Mouse (Mus musculus) common myeloid progenitor, adult 5-6 weeks (primary cell): Measurements from ENCODE around the gene Mettl8. TPM values are rescaled to one million over a fixed set of nuclear protein-coding genes. Genes with fewer than 3 reads are reported as not detected.

Experiments used
- ATAC-seq: replicated peaks from 2 replicates; pipeline ENCODE4 v1.8.0; 2016; ENCODE audit warnings: low read depth, mild to moderate bottlenecking, moderate TSS enrichment, inconsistent platforms; ENCODE audit not compliant: poor library complexity, severe bottlenecking
- total RNA-seq: library from RNA; stranded (forward); fragments of 200-1000, 187-1606 nt; gene quantifications from 2 replicates; pipeline ENCODE4 v1.2.3, GENCODE M21; 2017

The Mettl8 gene
- total RNA-seq, 1 experiment from 2014 or later = 28.3 TPM

DNA sequence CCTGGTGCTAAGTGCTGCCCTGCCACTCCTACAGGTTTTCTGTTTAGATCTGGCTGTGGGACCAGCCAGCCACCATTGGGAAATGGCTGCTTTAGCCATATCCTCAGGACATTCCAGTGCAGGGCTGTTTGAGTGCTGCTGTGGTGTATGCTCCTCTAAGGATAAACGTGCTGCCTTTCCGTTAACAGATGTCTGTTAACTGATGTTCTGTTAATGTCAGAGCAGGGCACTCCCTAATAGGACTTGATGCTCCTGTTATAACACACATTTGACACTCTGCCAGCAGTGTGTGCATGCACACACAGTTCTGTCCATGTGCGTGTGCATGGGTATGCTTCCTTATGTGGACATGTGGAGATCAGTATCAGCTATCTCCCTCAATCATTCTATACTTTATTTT lies 61.6 kb downstream of the Mettl8 start:
- ATAC-seq = no peak

DNA sequence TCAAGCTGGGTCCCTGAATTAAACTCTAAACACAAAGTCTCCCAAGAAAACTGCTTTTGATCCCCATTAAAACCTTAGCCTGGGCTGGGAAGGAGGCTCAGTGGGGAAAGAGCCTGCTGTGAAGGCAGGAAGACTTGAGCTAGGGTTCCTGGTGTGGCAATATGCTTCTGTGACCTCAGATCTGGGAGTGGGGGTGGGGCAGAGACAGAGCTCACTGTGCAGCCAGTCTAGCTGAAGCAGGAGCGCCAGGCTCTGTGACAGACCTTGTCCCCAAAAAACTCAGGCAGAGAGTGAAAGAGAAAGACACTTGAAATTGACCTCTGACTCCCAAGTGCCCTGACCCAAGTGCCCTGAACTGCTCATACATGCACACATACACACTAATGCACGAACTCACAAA lies 62.7 kb downstream of the Mettl8 start:
- ATAC-seq = no peak

- 0 out of 2 replicates have a peak, but pooled peaks have one; percentile 7 for ATAC-seq
These were observed 65.2 kb downstream of the Mettl8 start for GRCm38 (mm10) chr2:70990196-70990595.

DNA sequence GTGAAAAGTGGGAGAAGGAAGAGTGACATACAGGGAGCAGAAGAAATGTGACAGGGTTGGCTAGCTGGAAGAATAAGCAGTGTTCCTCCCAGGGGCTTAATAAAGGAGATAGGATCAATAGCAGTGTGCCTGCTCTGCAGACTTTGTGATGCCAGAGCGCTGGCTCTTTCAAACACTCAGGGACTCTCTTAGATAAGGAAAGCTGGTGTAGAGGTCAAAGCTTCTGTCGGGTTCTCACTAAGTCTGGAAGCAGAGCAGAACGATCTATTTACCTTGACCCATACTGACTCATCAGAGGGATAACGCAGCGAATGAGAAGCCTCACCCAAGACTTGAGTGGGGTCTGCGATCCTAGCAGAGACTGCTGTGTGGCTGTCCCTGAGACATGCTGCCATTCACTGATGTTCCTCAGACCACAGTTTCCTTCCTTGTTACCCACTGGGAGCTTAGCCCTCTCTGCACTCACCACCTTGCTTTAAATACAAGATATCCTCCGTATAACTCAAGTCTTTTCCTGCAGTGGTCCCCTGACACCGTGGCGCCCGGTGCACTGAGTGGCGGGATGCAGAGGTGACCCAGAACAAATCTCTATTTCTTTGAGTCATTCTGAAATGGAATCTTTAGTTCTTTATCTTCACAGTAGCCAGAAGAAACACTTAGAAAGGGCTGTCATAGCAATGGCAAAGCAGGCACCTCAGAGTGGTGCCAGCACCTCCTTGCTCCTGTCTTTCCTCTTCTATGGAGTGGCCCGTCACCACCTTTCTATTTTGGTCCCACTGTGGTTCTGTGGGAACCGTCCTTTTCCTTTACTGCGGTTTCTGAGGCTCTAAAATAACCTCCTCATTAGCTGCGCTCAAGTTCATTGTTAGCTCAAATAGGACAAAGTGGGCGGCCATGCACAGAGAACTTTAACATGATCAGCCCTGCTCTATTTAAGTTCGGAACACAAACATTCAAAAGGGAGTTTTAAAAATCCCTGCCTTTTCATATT lies 65.9 kb downstream of the Mettl8 start:
- peak; percentile 79 for ATAC-seq

GRCm38 (mm10) chr2:70978271-70978670 lies 77.1 kb downstream of the Mettl8 start:
- ATAC-seq = no peak

DNA sequence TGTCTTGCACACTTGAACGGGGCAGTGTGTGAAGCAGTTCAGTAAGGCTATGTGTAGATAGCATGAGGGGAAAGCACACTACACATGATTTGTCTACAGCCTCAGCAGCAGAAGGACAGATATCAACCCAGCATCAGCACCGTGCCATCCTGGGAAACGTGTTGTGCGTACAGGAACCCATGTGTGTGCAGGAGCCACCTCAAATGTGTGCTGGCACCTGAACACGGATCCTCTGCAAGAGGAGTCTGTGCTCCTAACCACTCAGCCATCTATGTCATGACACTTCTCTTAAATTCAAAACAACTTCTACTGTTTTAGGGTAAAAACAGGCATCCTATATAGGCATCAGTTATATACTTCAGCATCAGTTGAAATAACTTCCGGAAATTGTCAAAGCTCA lies 80.6 kb downstream of the Mettl8 start:
- no peak for ATAC-seq

- ATAC-seq = no peak
These were observed 82.4 kb downstream of the Mettl8 start for GRCm38 (mm10) chr2:70972795-70973518.

DNA sequence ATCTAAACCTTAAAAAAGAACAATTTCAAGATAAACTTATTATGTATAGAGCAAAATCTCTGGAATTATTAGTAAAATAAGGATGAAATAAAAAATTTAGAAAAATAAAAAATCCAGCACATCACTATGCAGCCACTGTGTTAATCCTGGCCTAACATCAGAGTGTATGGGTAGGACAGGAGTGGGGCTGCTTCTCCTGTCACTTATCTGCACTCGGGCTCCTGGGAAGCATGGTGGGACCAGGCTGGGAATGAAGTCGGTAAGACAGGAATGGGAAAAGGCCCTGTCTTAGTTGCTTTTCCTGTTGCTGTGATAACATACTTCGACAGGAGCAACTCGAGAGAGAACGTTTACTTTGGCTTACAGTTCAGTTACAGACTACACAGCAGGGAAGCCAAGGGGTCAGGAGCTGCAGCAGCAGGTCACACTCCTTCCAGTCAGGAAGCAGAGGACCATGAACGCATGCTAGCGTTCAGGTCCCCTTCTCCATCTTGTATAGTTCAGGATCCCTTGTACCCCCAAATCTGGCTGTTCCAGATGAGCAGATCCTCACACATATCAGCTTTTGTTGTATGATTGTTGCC lies 85.1 kb downstream of the Mettl8 start:
- ATAC-seq = no peak

DNA sequence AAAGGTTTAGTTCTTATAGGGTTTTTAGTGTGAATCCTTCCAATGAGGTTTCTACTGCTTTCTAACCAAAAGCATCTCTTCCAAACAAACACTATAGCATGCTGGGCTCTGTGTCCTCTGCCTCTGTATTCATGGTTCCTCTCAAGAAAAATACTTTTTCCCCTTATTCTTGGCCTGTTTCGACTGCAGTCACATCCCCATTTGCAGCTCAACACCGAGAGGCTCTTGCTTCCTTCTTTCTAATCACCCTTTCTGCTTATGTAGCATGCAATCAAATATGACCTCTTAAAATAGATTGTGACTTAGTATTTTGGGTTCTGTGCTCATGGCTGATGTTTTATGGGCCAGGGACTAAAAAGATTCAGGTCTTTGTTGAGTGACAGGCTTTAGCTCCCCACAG lies 87.1 kb downstream of the Mettl8 start:
- ATAC-seq = no peak

DNA sequence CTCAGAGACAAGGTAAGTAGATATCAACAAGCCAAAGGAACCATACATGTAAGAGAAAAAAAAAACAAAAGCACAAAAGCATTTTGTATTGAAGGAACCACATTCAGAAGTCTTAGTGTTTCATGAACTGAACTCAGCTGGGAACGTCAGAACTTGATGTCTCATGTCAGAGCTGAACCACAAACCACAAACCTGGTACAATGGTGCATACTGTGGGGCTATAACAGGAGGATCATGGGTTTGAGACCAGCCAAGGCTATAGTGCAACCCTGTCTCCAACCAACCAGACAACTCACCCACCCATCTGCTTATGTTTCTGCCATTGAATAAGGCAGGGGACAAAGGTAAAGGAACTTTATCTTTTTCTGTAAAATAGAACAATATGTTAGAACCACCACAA lies 88.2 kb downstream of the Mettl8 start:
- no peak for ATAC-seq

DNA sequence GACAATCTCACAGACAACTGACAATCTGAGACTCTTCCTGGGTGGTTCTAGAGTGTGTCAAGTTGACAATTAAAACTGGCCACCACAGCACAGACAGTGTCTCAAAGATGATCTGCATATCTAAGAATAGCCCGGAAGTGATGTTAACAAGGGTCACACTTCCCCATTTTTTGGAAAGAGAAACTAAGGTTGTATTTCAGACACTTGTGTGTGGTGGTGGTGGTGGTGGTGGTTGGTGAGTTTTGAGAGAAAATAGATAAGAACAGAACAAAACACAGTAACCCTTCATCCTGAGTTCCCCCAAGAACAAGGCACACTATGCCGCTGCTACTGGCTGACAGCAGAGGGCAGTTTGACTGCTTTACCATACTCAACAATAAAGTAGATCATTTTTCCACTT lies 90.6 kb downstream of the Mettl8 start:
- ATAC-seq = peak; percentile 85

DNA sequence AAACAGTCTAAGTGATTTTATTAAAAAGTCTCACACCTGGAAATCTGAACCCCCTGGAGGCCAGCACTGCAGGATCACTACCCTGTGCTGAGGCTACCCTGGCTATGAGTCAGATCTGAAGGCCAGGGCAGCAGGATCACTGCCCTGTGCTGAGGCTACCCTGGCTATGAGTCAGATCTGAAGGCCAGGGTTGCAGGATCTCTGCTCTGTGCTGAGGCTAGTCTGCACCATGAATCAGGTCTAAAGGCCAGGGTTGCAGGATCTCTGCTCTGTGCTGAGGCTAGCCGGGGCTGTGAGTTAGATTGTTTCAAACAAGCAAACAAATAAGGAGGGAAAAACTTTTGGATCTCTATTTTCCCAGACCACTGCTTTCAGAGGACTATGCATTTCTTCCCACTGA lies 92.5 kb downstream of the Mettl8 start:
- ATAC-seq = no peak

DNA sequence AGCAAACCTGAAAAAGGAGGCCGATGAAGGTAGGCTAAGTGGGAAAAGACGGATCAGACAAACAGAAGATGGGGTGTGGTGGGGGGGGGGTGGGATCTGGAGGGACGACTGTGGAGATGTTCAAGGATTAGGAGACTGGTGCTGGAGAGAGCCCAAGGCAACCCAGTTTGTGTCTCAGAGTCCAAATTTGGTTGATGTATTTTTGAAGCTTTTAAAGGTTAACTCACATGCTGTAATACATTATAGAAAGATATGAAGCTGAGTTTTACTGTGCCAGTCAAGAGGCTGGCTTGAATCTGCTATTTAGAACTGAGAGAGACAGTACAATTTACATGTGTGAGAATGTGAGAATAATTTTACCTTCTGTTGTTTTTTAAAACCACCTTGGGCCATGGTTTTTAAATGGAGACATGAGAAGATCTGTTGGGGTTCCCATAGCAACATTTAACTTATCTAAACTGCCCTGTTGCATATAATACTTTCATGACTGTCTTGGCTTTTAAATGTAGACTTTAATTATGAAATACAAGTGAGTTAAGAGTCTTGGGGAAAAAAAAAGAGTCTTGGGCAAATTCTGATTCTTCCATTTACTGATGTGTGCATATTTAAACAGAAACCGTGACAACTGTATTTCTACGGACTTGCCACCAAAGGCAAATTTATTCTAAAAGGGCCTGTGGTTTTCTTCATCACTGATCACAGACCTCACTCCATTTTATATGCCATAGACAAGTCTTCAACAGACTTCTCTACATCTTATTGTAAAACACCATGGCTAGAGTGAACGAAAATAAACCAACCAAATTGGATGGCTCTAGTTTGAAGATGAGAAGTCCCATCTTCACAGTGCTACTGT lies 94.1 kb downstream of the Mettl8 start:
- no peak for ATAC-seq

DNA sequence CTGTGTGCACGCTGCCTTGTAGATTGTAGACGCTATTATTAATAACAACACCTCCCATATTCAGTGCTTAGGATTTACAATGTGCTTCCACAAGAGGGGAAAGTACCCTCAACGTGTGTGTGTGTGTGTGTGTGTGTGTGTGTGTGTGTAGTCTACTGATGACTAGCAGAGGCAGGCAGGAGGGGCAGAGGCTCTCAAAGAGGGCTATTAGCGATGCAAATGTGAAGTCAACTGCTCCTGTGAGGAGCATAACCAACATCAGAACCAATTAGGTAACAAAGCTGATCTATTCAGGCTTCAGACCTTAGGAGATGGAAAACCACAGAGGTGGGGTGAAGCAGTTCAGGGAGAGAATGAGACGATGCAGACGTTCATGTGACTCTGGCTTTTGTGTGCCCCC lies 95.3 kb downstream of the Mettl8 start:
- no peak for ATAC-seq

GRCm38 (mm10) chr2:70959337-70959736 lies 96.0 kb downstream of the Mettl8 start:
- ATAC-seq = no peak

- ATAC-seq = no peak
These were observed 96.8 kb downstream of the Mettl8 start for GRCm38 (mm10) chr2:70958536-70958935.

DNA sequence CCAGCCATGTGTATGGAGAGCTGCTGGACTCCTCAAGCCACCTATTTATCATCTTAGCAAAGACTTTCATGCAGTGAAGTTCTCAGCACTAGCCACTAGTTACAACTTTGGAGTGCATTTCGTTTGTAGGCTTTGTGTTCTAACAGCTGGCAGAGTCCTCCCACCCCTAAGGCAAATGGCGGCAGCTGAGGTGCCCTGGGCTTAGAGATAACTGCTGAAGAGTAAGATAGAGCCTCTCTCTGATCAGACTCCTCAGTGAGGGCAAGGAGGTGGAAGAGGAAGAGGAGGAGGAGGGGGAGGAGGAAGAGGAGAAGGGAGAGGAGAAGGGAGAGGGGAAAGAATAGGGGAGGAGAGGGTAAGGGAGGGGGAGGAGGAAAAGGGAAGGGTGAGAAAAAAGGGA lies 101.8 kb downstream of the Mettl8 start:
- ATAC-seq = peak; percentile 50; the same call in 1 of the 2 replicates

GRCm38 (mm10) chr2:70951944-70952343 lies 103.4 kb downstream of the Mettl8 start:
- ATAC-seq = no peak

DNA sequence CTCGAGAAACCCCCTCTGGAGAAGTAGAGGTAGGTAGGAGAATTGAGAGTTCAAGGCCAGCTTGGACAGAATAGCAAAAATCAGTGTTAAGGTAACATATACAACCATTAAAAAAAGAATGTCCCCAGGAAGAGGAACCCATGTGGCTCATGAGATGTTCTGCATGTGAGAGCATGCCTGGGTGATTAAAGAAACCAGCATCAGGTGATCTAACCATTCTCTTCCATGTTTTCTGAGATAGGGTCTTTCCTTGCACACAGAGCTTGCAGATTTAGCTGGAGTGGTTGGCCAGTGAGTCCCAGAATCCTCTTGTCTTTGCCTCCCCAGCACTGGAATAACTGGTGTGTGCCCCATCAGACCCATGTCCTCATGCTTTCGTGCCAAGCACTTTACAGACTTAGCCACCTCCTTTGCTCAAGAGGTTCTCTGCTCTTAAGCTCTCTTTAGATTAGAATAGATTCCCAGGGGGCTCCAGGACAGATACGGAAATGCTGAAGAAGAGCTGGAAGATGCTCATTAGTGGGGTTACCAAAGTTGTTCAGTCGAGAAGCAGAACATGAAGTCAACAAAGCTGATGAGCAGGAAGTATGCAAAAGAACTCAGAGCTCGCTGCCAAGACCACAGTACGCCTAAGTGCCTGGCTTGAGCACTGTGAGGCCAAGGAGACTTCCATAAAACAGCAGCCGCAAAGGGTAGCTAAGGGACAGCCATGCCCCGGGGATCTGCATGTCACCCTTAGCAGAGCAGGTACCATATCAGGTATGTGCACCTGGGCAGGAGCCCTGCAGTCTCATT lies 110.7 kb downstream of the Mettl8 start:
- ATAC-seq = no peak
